Mouse (Mus musculus) testis, adult 2 months (tissue): ENCODE results near the gene Slc1a2.

Experiments used
- CTCF ChIP-seq: fragments of 200-500 bp; IDR thresholded peaks from 2 replicates; pipeline ENCODE4 v1.5.1; 2012; ENCODE audit warnings: low read depth, mild to moderate bottlenecking, inconsistent platforms, low read length, moderate library complexity; ENCODE audit not compliant: control insufficient read depth, insufficient read depth, insufficient replicate concordance
- POLR2A ChIP-seq: fragments of 200-500 bp; IDR thresholded peaks from 2 replicates; pipeline ENCODE4 v1.6.1; 2012; ENCODE audit warnings: low read depth, mild to moderate bottlenecking, inconsistent platforms, low read length, moderate library complexity; ENCODE audit not compliant: control insufficient read depth

DNA sequence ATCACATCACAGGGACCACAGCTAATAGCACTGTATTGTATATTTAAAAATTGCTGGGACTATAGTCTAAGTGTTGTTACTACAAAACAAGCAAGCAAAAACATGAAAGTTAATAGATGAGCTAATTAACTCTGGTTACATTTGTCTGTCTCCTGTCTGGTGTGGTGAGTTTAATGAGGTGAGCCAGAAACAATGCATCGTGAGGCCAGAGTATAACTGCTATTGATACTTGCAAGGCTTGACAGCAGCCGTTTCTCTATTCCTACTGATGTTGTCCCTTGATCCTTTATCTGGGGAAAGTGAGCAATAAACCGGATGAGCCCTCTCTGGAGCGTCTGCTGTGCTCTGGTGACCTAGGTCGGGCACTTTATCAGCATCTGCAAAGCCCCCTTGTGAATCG is 11.1 kb downstream of the Slc1a2 start:
- TF ChIP-seq POLR2A = no peak
- TF ChIP-seq CTCF = no peak
